Mouse (Mus musculus): ENCODE measurements around the gene Ube3b. TPM values are rescaled to one million over a fixed set of nuclear protein-coding genes. Genes with fewer than 3 reads are reported as not detected.

Ube3b gene
- total RNA-seq, 2 experiments from 2014 or later, result 107 to 118 TPM

DNA sequence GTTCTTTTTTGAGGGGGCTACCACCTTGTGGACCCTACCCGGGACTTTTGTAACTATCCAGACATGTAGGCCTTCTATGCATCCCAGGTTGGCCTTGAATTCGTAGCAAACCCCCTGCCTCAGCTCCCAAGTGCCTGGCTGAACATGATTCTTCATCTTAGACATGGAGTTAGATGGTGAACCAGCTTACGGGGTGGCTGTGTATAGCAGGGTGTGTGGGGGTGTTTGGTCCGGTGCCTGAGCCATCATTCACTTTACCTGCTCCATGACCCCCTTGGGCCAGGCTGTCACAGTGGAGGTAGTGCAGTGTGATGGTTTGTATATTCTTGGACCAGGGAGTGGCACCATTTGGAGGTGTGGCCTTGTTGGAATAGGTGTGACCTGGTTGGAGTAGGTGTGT, 87.6 kb downstream of the Ube3b start:
- intact Hi-C loops (cut with DNase I), result no loop called here
- no peak for DNase-seq

DNA sequence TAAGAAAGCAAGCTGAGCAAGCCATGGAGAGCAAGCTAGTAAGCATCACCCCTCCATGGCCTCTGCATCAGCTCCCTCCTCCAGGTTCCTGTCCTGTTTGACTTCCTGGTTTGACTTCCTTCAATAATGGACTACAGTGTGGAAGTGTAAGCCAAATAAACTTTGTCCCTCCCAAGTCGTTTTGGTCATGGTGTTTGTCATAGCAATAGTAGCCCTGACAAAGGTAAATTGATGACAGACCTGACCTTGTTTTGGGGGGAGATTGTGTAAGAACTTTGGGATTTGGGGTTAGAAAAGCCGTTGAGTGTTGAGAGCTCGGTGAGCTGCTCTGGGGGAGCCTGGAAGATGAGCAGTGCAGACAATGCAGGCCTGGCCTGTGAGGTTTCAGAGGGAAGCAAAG, 90.0 kb downstream of the Ube3b start:
- intact Hi-C loops (cut with DNase I), result no loop called here
- no peak for DNase-seq

Small RNA genes lying within 50 kb of the gene (microRNA-seq; reads per million reads assigned to microRNA genes)
- gene Mir7027, result 0 reads per million in 2 experiments

Other genes with a start within 250 kb of the Ube3b start
- 100 to 1,000 TPM; 138 to 166 TPM for gene Acacb, start 234.1 kb upstream of the Ube3b start, total RNA-seq (2021)
- not detected for gene Foxn4, start 106.8 kb upstream of the Ube3b start, total RNA-seq (2021)
- gene Myo1h, start 91.4 kb upstream of the Ube3b start, total RNA-seq (2021), result under 1 TPM in 1 of 2 experiments, not detected in 1; 0.35 TPM
- gene Kctd10, start 99 bp upstream of the Ube3b start, total RNA-seq (2021), result 10 to 100 TPM; 14.1 to 16.6 TPM
- gene Mmab, start 63.5 kb downstream of the Ube3b start, total RNA-seq (2021), result 10 to 100 TPM; 10.9 to 13.4 TPM
- gene Mvk, start 63.7 kb downstream of the Ube3b start, total RNA-seq (2021), result 1 to 10 TPM; 8.3 to 9.4 TPM
- under 1 TPM; 0.22 to 0.28 TPM for gene Fam222a, start 187.4 kb downstream of the Ube3b start, total RNA-seq (2021)